Mouse (Mus musculus): ENCODE measurements around the gene Itk. TPM values are rescaled to one million over a fixed set of nuclear protein-coding genes. Genes with fewer than 3 reads are reported as not detected.

The Itk gene
- polyA plus RNA-seq, 1 experiment from 2014 or later: 0.14 TPM

GRCm38 (mm10) chr11:46358369-46358768, 30.9 kb downstream of the Itk start:
- 61% methylated on average over 1 of the region's 1 CpGs for WGBS
- no peaks in the 10 kb centered on the region for H3K4me1 ChIP-seq (replicated peaks; ENCODE audit: control insufficient read depth, insufficient read depth, low read length)
- no peaks in the 10 kb centered on the region for H3K27me3 ChIP-seq (replicated peaks; ENCODE audit: control insufficient read depth, insufficient read depth, low read length)
- no peak overlapping the region for H3K27ac ChIP-seq (ENCODE audit: low read depth, low read length)
- H3K4me2 ChIP-seq: no peak overlapping the region
- ATAC-seq (replicated peaks; ENCODE audit: low FRiP score) (no peak), DNase-seq (ENCODE audit: low spot score) (peak; percentile 3)
- no peak overlapping the region for H3K4me3 ChIP-seq (ENCODE audit: low read depth, low read length)
- H3K9ac ChIP-seq (ENCODE audit: low read depth, low read length): no peak overlapping the region
- H3K9me3 ChIP-seq (ENCODE audit: control insufficient read depth, low read length): no peaks in the 10 kb centered on the region
- no peaks in the 10 kb centered on the region for H3K36me3 ChIP-seq (ENCODE audit: control insufficient read depth, insufficient read depth, low read length)

- DNase-seq (ENCODE audit: low spot score) (no peak), ATAC-seq (replicated peaks; ENCODE audit: low FRiP score) (no peak)
- WGBS: 70% methylated on average over 2 of the region's 2 CpGs
- Histone ChIP-seq H3K4me1 (replicated peaks; ENCODE audit: control insufficient read depth, insufficient read depth, low read length) (no peaks in the 10 kb centered on the region), H3K36me3 (ENCODE audit: control insufficient read depth, insufficient read depth, low read length) (no peaks in the 10 kb centered on the region), H3K4me2 (no peak overlapping the region), H3K9ac (ENCODE audit: low read depth, low read length) (no peak overlapping the region), H3K9me3 (ENCODE audit: control insufficient read depth, low read length) (no peaks in the 10 kb centered on the region), H3K4me3 (ENCODE audit: low read depth, low read length) (no peak overlapping the region), H3K27ac (ENCODE audit: low read depth, low read length) (no peak overlapping the region), H3K27me3 (replicated peaks; ENCODE audit: control insufficient read depth, insufficient read depth, low read length) (no peaks in the 10 kb centered on the region)
Measured at GRCm38 (mm10) chr11:46349681-46350410, 39.5 kb downstream of the Itk start.

- H3K4me2 ChIP-seq: no peak overlapping the region
- 78% methylated on average over 3 of the region's 3 CpGs for whole genome bisulfite sequencing
- no peak overlapping the region for H3K4me3 ChIP-seq (ENCODE audit: low read depth, low read length)
- no peaks in the 10 kb centered on the region for H3K27me3 ChIP-seq (replicated peaks; ENCODE audit: control insufficient read depth, insufficient read depth, low read length)
- ATAC-seq (replicated peaks; ENCODE audit: low FRiP score) (no peak), DNase-seq (ENCODE audit: low spot score) (no peak)
- H3K36me3 ChIP-seq (ENCODE audit: control insufficient read depth, insufficient read depth, low read length): no peaks in the 10 kb centered on the region
- H3K27ac ChIP-seq (ENCODE audit: low read depth, low read length): no peak overlapping the region
- H3K9ac ChIP-seq (ENCODE audit: low read depth, low read length): no peak overlapping the region
- peaks cover 7% of the 10 kb centered on the region for H3K4me1 ChIP-seq (replicated peaks; ENCODE audit: control insufficient read depth, insufficient read depth, low read length)
- no peaks in the 10 kb centered on the region for H3K9me3 ChIP-seq (ENCODE audit: control insufficient read depth, low read length)
Measured at GRCm38 (mm10) chr11:46348416-46348815, 40.9 kb downstream of the Itk start.

- H3K27ac ChIP-seq (ENCODE audit: low read depth, low read length): no peak overlapping the region
- no peak overlapping the region for H3K4me2 ChIP-seq
- no peak overlapping the region for H3K4me3 ChIP-seq (ENCODE audit: low read depth, low read length)
- H3K9me3 ChIP-seq (ENCODE audit: control insufficient read depth, low read length): no peaks in the 10 kb centered on the region
- ATAC-seq (replicated peaks; ENCODE audit: low FRiP score) (no peak), DNase-seq (ENCODE audit: low spot score) (no peak)
- no peaks in the 10 kb centered on the region for H3K27me3 ChIP-seq (replicated peaks; ENCODE audit: control insufficient read depth, insufficient read depth, low read length)
- H3K36me3 ChIP-seq (ENCODE audit: control insufficient read depth, insufficient read depth, low read length): no peaks in the 10 kb centered on the region
- no peak overlapping the region for H3K9ac ChIP-seq (ENCODE audit: low read depth, low read length)
- H3K4me1 ChIP-seq (replicated peaks; ENCODE audit: control insufficient read depth, insufficient read depth, low read length): peaks cover 7% of the 10 kb centered on the region
- WGBS: 82% methylated on average over 5 of the region's 5 CpGs
Measured at GRCm38 (mm10) chr11:46347756-46348155, 41.6 kb downstream of the Itk start.

GRCm38 (mm10) chr11:46343886-46344546, 45.3 kb downstream of the Itk start:
- Histone ChIP-seq H3K4me3 (ENCODE audit: low read depth, low read length) (no peak overlapping the region), H3K9ac (ENCODE audit: low read depth, low read length) (no peak overlapping the region), H3K36me3 (ENCODE audit: control insufficient read depth, insufficient read depth, low read length) (no peaks in the 10 kb centered on the region), H3K9me3 (ENCODE audit: control insufficient read depth, low read length) (no peaks in the 10 kb centered on the region), H3K4me2 (no peak overlapping the region), H3K27ac (ENCODE audit: low read depth, low read length) (no peak overlapping the region), H3K4me1 (replicated peaks; ENCODE audit: control insufficient read depth, insufficient read depth, low read length) (peaks cover 7% of the 10 kb centered on the region), H3K27me3 (replicated peaks; ENCODE audit: control insufficient read depth, insufficient read depth, low read length) (no peaks in the 10 kb centered on the region)
- ATAC-seq (replicated peaks; ENCODE audit: low FRiP score) (no peak), DNase-seq (ENCODE audit: low spot score) (no peak)
- 29% methylated on average over 5 of the region's 5 CpGs for WGBS

- Histone ChIP-seq H3K27me3 (replicated peaks; ENCODE audit: control insufficient read depth, insufficient read depth, low read length) (no peaks in the 10 kb centered on the region), H3K9ac (ENCODE audit: low read depth, low read length) (no peak overlapping the region), H3K9me3 (ENCODE audit: control insufficient read depth, low read length) (no peaks in the 10 kb centered on the region), H3K4me3 (ENCODE audit: low read depth, low read length) (no peak overlapping the region), H3K36me3 (ENCODE audit: control insufficient read depth, insufficient read depth, low read length) (no peaks in the 10 kb centered on the region), H3K4me1 (replicated peaks; ENCODE audit: control insufficient read depth, insufficient read depth, low read length) (peaks cover 7% of the 10 kb centered on the region), H3K27ac (ENCODE audit: low read depth, low read length) (no peak overlapping the region), H3K4me2 (no peak overlapping the region)
- WGBS: 85% methylated on average over 4 of the region's 4 CpGs
- ATAC-seq (replicated peaks; ENCODE audit: low FRiP score) (no peak), DNase-seq (ENCODE audit: low spot score) (no peak)
Measured at GRCm38 (mm10) chr11:46341960-46342359, 47.4 kb downstream of the Itk start.

- WGBS: 86% methylated on average over 5 of the region's 5 CpGs
- no peaks in the 10 kb centered on the region for H3K9me3 ChIP-seq (ENCODE audit: control insufficient read depth, low read length)
Measured at GRCm38 (mm10) chr11:46336020-46336419, 53.3 kb downstream of the Itk start.

GRCm38 (mm10) chr11:46332217-46332616, 57.1 kb downstream of the Itk start:
- Histone ChIP-seq H3K9me3 (ENCODE audit: control insufficient read depth, low read length) (no peaks in the 10 kb centered on the region), H3K27ac (ENCODE audit: low read depth, low read length) (no peak overlapping the region), H3K4me1 (replicated peaks; ENCODE audit: control insufficient read depth, insufficient read depth, low read length) (no peaks in the 10 kb centered on the region), H3K27me3 (replicated peaks; ENCODE audit: control insufficient read depth, insufficient read depth, low read length) (no peaks in the 10 kb centered on the region), H3K36me3 (ENCODE audit: control insufficient read depth, insufficient read depth, low read length) (no peaks in the 10 kb centered on the region), H3K4me2 (no peak overlapping the region), H3K9ac (ENCODE audit: low read depth, low read length) (no peak overlapping the region), H3K4me3 (ENCODE audit: low read depth, low read length) (no peak overlapping the region)
- no peak for DNase-seq (ENCODE audit: low spot score)
- WGBS: 89% methylated on average over 8 of the region's 8 CpGs
- no peak for ATAC-seq (replicated peaks; ENCODE audit: low FRiP score)

More at GRCm38 (mm10) chr11:46336020-46336419, 53.3 kb downstream of the Itk start:
- no peak for ATAC-seq (replicated peaks; ENCODE audit: low FRiP score)
- H3K27ac ChIP-seq (ENCODE audit: low read depth, low read length): no peak overlapping the region
- H3K9ac ChIP-seq (ENCODE audit: low read depth, low read length): no peak overlapping the region
- no peaks in the 10 kb centered on the region for H3K27me3 ChIP-seq (replicated peaks; ENCODE audit: control insufficient read depth, insufficient read depth, low read length)
- H3K4me1 ChIP-seq (replicated peaks; ENCODE audit: control insufficient read depth, insufficient read depth, low read length): no peaks in the 10 kb centered on the region
- H3K36me3 ChIP-seq (ENCODE audit: control insufficient read depth, insufficient read depth, low read length): no peaks in the 10 kb centered on the region
- no peak overlapping the region for H3K4me2 ChIP-seq
- no peak overlapping the region for H3K4me3 ChIP-seq (ENCODE audit: low read depth, low read length)
- DNase-seq (ENCODE audit: low spot score): no peak
